Mouse (Mus musculus): ENCODE data around the gene Rnf146.

Gene Rnf146

GRCm38 (mm10) chr10:29362197-29362900 is at the start of gene Rnf146:
Gene Rnf146, minus strand, starts transcription at chr10:29362442.
- DNase-seq (ENCODE audit: low read depth, low spot score), result peak; percentile 10

GRCm38 (mm10) chr10:29402656-29403268 is 40.5 kb upstream of the Rnf146 start:
- DNase-seq (ENCODE audit: low read depth, low spot score), result no peak

GRCm38 (mm10) chr10:29394890-29395289 is 32.6 kb upstream of the Rnf146 start:
- DNase-seq (ENCODE audit: low read depth, low spot score), result peak; percentile 31

GRCm38 (mm10) chr10:29381558-29381957 is 19.3 kb upstream of the Rnf146 start:
- DNase-seq (ENCODE audit: low read depth, low spot score), result no peak

GRCm38 (mm10) chr10:29374065-29374464 is 11.8 kb upstream of the Rnf146 start:
- DNase-seq (ENCODE audit: low read depth, low spot score), result no peak

DNA sequence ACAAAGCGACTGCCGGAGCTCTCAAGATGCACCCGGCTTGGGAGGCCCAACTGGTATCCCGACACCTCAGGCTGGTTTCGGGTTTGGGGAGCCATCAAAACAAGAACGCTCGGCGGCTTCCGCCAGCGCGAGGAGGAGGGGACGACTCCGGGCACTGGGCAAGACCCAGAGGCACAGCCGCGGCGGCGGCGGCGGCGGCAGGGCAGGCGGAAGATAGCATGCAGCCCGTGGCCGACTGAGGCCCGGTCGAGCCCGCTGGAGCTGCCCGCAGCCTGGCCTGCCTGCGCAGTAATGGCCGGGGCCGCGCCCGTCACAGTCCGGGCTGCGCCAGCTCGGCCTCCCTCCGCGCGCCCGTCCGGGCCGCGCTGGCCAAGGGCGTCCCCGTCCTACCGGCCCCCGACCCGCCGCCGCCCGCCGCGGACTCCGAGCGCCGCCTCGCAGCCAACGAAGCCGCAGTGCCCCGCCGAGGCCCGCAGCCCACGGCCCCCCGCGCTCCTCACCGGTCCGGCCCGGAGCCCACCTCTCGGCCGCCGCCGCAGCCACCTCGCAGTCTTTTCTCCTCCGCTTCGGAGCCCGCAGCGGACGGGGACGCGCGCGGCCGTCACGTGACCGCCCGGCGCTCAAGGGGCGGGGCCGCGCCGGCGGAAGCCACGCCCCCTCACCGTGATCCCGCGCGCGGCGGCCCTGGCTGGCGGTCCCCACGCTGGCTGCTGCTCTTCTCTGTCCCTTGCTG is 612 bp downstream of the Rnf146 start:
- peak; percentile 91 for DNase-seq (ENCODE audit: low read depth, low spot score)

GRCm38 (mm10) chr10:29361095-29361463 is 1.2 kb downstream of the Rnf146 start:
- no peak for DNase-seq (ENCODE audit: low read depth, low spot score)

- DNase-seq (ENCODE audit: low read depth, low spot score), result no peak
Observed at GRCm38 (mm10) chr10:29354183-29354582, 8.1 kb downstream of the Rnf146 start.

GRCm38 (mm10) chr10:29352575-29352974 is 9.7 kb downstream of the Rnf146 start:
- no peak for DNase-seq (ENCODE audit: low read depth, low spot score)

DNA sequence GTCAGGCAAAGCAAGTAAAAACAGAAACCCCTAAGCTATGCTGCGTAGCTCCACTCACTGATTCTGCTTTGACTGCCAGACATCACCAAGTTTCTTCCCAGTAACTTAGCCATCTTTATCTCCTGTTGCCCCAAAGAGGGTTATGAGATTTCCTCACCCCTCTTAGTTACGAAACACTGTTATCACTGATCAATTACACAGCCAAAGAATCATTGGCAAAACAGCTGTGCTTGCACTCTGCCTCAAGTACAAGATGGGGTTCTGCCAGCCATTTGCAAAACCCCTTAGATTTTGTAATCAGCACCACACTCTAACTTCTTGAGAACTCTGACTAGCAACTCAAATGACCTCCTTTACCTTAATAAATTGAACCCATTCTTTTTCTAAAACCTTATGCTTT is 10.8 kb downstream of the Rnf146 start:
- no peak for DNase-seq (ENCODE audit: low read depth, low spot score)

DNA sequence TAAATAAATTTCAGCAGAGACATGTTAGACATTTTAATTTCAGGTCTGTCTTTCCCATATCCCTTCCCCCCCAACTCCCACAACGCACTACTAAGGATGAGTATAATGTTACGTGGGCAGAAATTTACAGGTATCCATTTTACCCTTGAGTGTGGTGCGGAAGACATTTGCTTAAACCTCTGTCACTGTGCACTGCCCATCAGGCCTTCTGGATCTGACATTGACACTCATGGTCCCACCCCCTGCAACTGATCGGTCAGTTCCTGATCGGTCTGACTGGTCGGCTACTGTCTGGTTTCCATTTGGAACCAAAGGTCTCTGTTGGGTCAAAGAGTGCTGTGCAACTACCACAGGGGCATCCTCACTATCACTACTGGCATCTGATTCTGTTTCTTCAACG is 15.6 kb downstream of the Rnf146 start:
- no peak for DNase-seq (ENCODE audit: low read depth, low spot score)

DNA sequence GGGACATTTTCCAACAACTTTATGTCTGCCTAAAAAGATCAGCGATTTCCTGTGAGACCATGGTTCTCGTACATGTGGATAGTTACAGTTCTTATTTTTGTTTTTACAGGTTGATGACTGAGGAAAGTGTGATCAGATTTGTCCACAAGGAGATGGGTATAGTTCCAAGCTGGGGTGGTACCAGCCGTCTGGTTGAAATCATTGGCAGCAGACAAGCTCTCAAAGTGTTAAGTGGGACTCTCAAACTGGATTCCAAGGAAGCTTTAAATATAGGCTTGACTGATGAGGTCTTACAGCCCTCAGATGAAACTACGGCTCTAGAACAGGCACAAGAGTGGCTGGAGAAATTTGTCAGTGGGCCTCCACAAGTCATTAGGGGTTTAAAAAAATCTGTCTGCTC is 18.0 kb downstream of the Rnf146 start:
- no peak for DNase-seq (ENCODE audit: low read depth, low spot score)

GRCm38 (mm10) chr10:29338355-29339056 is 23.7 kb downstream of the Rnf146 start:
- peak; percentile 87 for DNase-seq (ENCODE audit: low read depth, low spot score)

DNA sequence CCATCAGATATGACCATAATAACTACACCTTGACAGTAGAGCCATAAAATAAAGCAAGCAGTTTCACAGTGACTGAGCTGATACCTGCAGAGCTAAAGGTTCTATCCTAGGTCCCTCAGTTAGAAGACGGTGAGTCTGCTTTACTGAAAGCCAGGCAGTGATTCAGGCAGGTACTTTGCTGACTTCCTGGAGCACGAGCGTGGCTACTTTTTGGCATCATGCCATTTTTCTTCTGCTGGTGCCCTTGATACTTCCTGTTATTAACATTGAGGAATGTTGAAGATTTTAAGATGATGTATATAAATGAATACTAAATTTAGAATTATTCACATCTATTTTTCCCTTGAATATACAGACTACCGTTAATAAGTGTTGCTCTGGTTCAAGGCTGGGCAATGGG is 28.4 kb downstream of the Rnf146 start:
- peak; percentile 22 for DNase-seq (ENCODE audit: low read depth, low spot score)

DNA sequence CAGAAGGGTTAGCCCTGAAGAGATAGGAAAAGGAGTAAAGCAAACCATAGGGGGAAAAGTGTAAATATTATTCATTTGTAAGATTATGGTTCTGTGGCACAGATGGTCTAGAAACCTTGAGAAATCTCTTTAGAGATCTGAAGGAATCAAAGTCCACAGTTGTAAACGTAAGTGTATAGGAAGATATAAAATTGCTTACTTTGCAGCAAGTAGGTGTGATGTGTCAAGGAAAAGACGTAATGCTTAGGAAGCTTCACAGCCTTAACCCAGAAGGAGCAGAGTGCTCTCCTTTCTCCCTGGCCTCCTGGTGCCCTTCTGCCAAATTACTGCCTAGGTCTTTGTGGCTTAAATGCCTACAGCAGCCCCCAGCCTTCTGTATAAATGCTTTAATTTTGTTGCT is 37.4 kb downstream of the Rnf146 start:
- DNase-seq (ENCODE audit: low read depth, low spot score), result no peak

GRCm38 (mm10) chr10:29313905-29314304 is 48.3 kb downstream of the Rnf146 start:
- DNase-seq (ENCODE audit: low read depth, low spot score), result peak; percentile 21

GRCm38 (mm10) chr10:29313064-29313638 is 49.1 kb downstream of the Rnf146 start, which contains the start of gene Echdc1:
Gene Echdc1, plus strand, starts transcription at chr10:29313166.
- peak; percentile 95 for DNase-seq (ENCODE audit: low read depth, low spot score)

GRCm38 (mm10) chr10:29311480-29312219 is 50.6 kb downstream of the Rnf146 start:
- DNase-seq (ENCODE audit: low read depth, low spot score), result no peak

DNA sequence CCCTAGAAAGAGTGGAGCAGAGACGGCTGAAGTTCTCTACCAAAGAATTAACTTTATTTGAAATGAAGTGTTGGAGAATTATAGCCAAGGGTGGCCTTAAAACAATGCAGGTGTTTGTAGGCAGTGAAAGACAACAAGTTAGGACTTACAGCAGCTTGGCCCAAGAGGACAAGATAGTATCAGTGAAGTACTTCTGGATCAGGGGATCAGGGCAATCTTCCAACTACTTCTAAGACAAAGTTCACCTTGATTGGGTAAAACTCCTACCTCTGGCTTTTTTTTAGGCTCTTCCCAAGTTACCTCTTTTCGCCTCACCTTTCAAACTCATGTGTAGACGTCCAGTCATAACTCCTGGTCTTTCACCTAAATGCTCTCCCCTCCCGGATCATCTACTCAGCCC is 60.0 kb downstream of the Rnf146 start:
- DNase-seq (ENCODE audit: low read depth, low spot score), result no peak

Measured in CD4-positive, CD25-positive, alpha-beta regulatory T cell, adult 2 months (primary cell).